Mouse (Mus musculus) bone marrow macrophage, adult 2 months (primary cell): ENCODE results near the gene Hilpda.

Experiments used
- CTCF ChIP-seq: IDR thresholded peaks from 2 replicates; pipeline ENCODE4 v1.5.1; 2012; ENCODE audit warnings: low read depth, mild to moderate bottlenecking, low read length, moderate library complexity
- POLR2A ChIP-seq: IDR thresholded peaks from 2 replicates; pipeline ENCODE4 v1.6.1; 2012; ENCODE audit warnings: mild to moderate bottlenecking, low read depth, low read length, borderline replicate concordance

GRCm38 (mm10) chr6:29278513-29279267 lies 6.4 kb downstream of the Hilpda start:
- TF ChIP-seq POLR2A = no peak
- 0 out of 2 replicates have a peak, but pooled peaks have one; percentile 29 for TF ChIP-seq CTCF
